Mouse (Mus musculus) embryonic facial prominence, embryonic 14.5 days (tissue): ENCODE results near the gene Crebzf. TPM values are rescaled to one million over a fixed set of nuclear protein-coding genes. Genes with fewer than 3 reads are reported as not detected.

Source experiments
- ATAC-seq: fragments of 200-750 bp; cut with Nextera tagmentation; 2 replicates; pipeline ENCODE4 v1.8.0; 2017; ENCODE audit warnings: low read depth, moderate number of reproducible peaks, moderate TSS enrichment
- DNase-seq: peaks from one replicate; pipeline ENCODE4 v3.0.0-alpha.2; 2015; ENCODE audit warnings: low spot score
- H3K27ac ChIP-seq: fragments of 300-500 bp; sonication (generic); replicated peaks from 2 replicates; pipeline ENCODE4 v1.5.1; 2014; ENCODE audit warnings: low read depth, mild to moderate bottlenecking, low read length, moderate library complexity
- H3K27me3 ChIP-seq: fragments of 300-500 bp; sonication (generic); replicated peaks from 2 replicates; pipeline ENCODE4 v1.6.1; 2014; ENCODE audit warnings: low read length; ENCODE audit not compliant: control insufficient read depth, insufficient read depth
- H3K36me3 ChIP-seq: fragments of 300-500 bp; sonication (generic); 2 replicates; pipeline ENCODE4 v1.6.1; 2014; ENCODE audit warnings: low read length, mixed read lengths; ENCODE audit not compliant: control insufficient read depth, insufficient read depth
- H3K4me1 ChIP-seq: fragments of 300-500 bp; sonication (generic); 2 replicates; pipeline ENCODE4 v1.6.1; 2014; ENCODE audit warnings: antibody characterized with exemption, low read length; ENCODE audit not compliant: control insufficient read depth, insufficient read depth
- H3K4me2 ChIP-seq: fragments of 300-500 bp; sonication (generic); 2 replicates; pipeline ENCODE4 v1.6.1; 2014; ENCODE audit warnings: low read depth, mild to moderate bottlenecking, low read length, moderate library complexity, mixed read lengths
- H3K4me3 ChIP-seq: fragments of 300-500 bp; sonication (generic); 2 replicates; pipeline ENCODE4 v1.5.1; 2014; ENCODE audit warnings: low read depth, mild to moderate bottlenecking, low read length
- H3K9ac ChIP-seq: fragments of 300-500 bp; sonication (generic); 2 replicates; pipeline ENCODE4 v1.6.1; 2014; ENCODE audit warnings: low read depth, mild to moderate bottlenecking, low read length, moderate library complexity, mixed read lengths
- H3K9me3 ChIP-seq: fragments of 300-500 bp; sonication (generic); 2 replicates; pipeline ENCODE4 v1.6.1; 2016; ENCODE audit warnings: low read length; ENCODE audit not compliant: control insufficient read depth
- WGBS: fragments of 180-500 bp; shearing (Covaris S2); extraction: QIAGEN DNeasy Blood & Tissue Kit; methylation state at CpG from one replicate; pipeline ENCODE4 v1.1.7; 2014; 5-methylcytosine and 5-hydroxymethylcytosine counted together
- polyA plus RNA-seq: library from polyadenylated mRNA; unstranded; fragments of >200 nt; fragmentation: Nextera tagmentation; extraction: Ambion mirVana; gene quantifications from 2 replicates; pipeline ENCODE4 v1.2.1, GENCODE M21; 2014

Crebzf gene
- polyA plus RNA-seq: 44.9 and 51.9 TPM in 2 replicates

- Histone ChIP-seq H3K36me3 (peaks cover 6% of the 10 kb centered on the region), H3K9ac (peak within 1 kb of the TSS; percentile 100), H3K9me3 (no peaks in the 10 kb centered on the region), H3K27ac (peak within 1 kb of the TSS; percentile 99), H3K4me1 (no peaks in the 10 kb centered on the region), H3K4me3 (peak within 1 kb of the TSS; percentile 79), H3K27me3 (no peaks in the 10 kb centered on the region), H3K4me2 (peak within 1 kb of the TSS; percentile 98)
- DNase-seq (peak; percentile 99), ATAC-seq (peak; percentile 97)
- under 1% methylated on average over 27 of the region's 54 CpGs for WGBS
Measured at GRCm38 (mm10) chr7:90442518-90443080, at the start of gene Crebzf. TSS of gene Crebzf (plus strand) at chr7:90442729.

- no peaks in the 10 kb centered on the region for H3K27me3 ChIP-seq
- ATAC-seq (no peak), DNase-seq (no peak)
- H3K4me2 ChIP-seq: no peak overlapping the region
- WGBS: 45% methylated on average over 4 of the region's 4 CpGs
- no peak overlapping the region for H3K9ac ChIP-seq
- H3K4me1 ChIP-seq: no peaks in the 10 kb centered on the region
- H3K36me3 ChIP-seq: no peaks in the 10 kb centered on the region
- H3K4me3 ChIP-seq: no peak overlapping the region
- no peak overlapping the region for H3K27ac ChIP-seq
- H3K9me3 ChIP-seq: no peaks in the 10 kb centered on the region
Measured at GRCm38 (mm10) chr7:90395073-90395472, 47.5 kb upstream of the Crebzf start.

GRCm38 (mm10) chr7:90395928-90396327 is 46.6 kb upstream of the Crebzf start:
- no peaks in the 10 kb centered on the region for H3K27me3 ChIP-seq
- no peaks in the 10 kb centered on the region for H3K4me1 ChIP-seq
- H3K36me3 ChIP-seq: no peaks in the 10 kb centered on the region
- no peak for DNase-seq
- no peaks in the 10 kb centered on the region for H3K9me3 ChIP-seq
- H3K4me3 ChIP-seq: no peak overlapping the region
- no peak overlapping the region for H3K9ac ChIP-seq
- no peak overlapping the region for H3K27ac ChIP-seq
- no peak overlapping the region for H3K4me2 ChIP-seq
- WGBS: 59% methylated on average over 5 of the region's 5 CpGs
- no peak for ATAC-seq

GRCm38 (mm10) chr7:90409934-90410333 is 32.6 kb upstream of the Crebzf start:
- DNase-seq (peak; percentile 39), ATAC-seq (no peak)
- Histone ChIP-seq H3K36me3 (no peaks in the 10 kb centered on the region), H3K4me3 (no peak overlapping the region), H3K9me3 (no peaks in the 10 kb centered on the region), H3K27ac (no peak overlapping the region), H3K4me1 (no peaks in the 10 kb centered on the region), H3K4me2 (no peak overlapping the region), H3K27me3 (no peaks in the 10 kb centered on the region), H3K9ac (no peak overlapping the region)
- 60% methylated on average over 3 of the region's 3 CpGs for WGBS

- peak within 1 kb of the TSS; percentile 75 for H3K4me2 ChIP-seq
- WGBS: 22% methylated on average over 29 of the region's 29 CpGs
- H3K9ac ChIP-seq: peak within 1 kb of the TSS; percentile 62
- H3K27ac ChIP-seq: no peak within 1 kb of the TSS
- H3K27me3 ChIP-seq: no peaks in the 10 kb centered on the region
- no peaks in the 10 kb centered on the region for H3K36me3 ChIP-seq
- DNase-seq (peak; percentile 97), ATAC-seq (peak; percentile 100)
- H3K4me1 ChIP-seq: 0 out of 2 replicates have a peak, but pooled peaks cover 4% of the 10 kb centered on the region
- no peaks in the 10 kb centered on the region for H3K9me3 ChIP-seq
- H3K4me3 ChIP-seq: peak within 1 kb of the TSS; percentile 40
Measured at GRCm38 (mm10) chr7:90426020-90427001, 16.2 kb upstream of the Crebzf start, which contains the start of gene Ccdc89. TSS of gene Ccdc89 (plus strand) at chr7:90426577.

- Histone ChIP-seq H3K4me1 (0 out of 2 replicates have a peak, but pooled peaks cover 4% of the 10 kb centered on the region), H3K27me3 (no peaks in the 10 kb centered on the region), H3K4me3 (peak overlapping the region; percentile 40), H3K36me3 (no peaks in the 10 kb centered on the region), H3K27ac (no peak overlapping the region), H3K9me3 (no peaks in the 10 kb centered on the region), H3K9ac (peak overlapping the region; percentile 62; the same call in 1 of the 2 replicates), H3K4me2 (peak overlapping the region; percentile 75)
- no peak for ATAC-seq
- DNase-seq: no peak
- WGBS: 69% methylated on average over 9 of the region's 9 CpGs
Measured at GRCm38 (mm10) chr7:90427006-90427405, 15.5 kb upstream of the Crebzf start.

GRCm38 (mm10) chr7:90432221-90432620 is 10.3 kb upstream of the Crebzf start:
- no peaks in the 10 kb centered on the region for H3K27me3 ChIP-seq
- DNase-seq (no peak), ATAC-seq (no peak)
- H3K4me3 ChIP-seq: no peak overlapping the region
- H3K4me2 ChIP-seq: no peak overlapping the region
- H3K36me3 ChIP-seq: no peaks in the 10 kb centered on the region
- H3K27ac ChIP-seq: no peak overlapping the region
- H3K4me1 ChIP-seq: no peaks in the 10 kb centered on the region
- no peaks in the 10 kb centered on the region for H3K9me3 ChIP-seq
- no peak overlapping the region for H3K9ac ChIP-seq

GRCm38 (mm10) chr7:90440044-90440443 is 2.5 kb upstream of the Crebzf start:
- ATAC-seq (no peak), DNase-seq (no peak)
- Histone ChIP-seq H3K4me3 (no peak overlapping the region), H3K4me2 (no peak overlapping the region), H3K9me3 (no peaks in the 10 kb centered on the region), H3K27ac (no peak overlapping the region), H3K9ac (no peak overlapping the region), H3K4me1 (no peaks in the 10 kb centered on the region), H3K36me3 (no peaks in the 10 kb centered on the region), H3K27me3 (no peaks in the 10 kb centered on the region)
- 79% methylated on average over 4 of the region's 4 CpGs for WGBS
